Mouse (Mus musculus) ovary, postnatal 10 days (tissue): ENCODE data around the gene Ptgr1.

Experiments used
- DNase-seq: peaks from one replicate; pipeline ENCODE4 v3.0.0; 2022; ENCODE audit warnings: low spot score

The Ptgr1 gene

DNA sequence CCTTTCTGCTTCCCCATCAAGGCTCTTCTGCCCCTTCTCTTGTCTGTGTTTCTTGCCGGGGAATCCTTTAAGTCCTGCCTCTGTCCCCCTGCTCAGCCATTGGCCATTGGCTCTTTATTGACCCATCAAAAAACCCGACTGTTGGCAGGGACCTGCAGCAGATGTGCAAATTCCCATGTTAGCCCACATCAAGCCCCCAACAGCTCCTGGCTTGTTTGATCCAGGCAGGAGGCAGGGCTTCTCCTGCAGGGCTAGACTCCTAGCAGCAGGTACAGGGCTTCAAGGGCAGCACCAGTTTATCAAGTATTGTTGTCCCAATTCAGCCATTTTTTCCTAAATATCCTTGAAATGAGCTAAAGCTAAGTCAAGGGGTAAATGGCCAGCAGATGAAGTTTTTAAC lies 60.8 kb downstream of the Ptgr1 start:
- no peak for DNase-seq

DNA sequence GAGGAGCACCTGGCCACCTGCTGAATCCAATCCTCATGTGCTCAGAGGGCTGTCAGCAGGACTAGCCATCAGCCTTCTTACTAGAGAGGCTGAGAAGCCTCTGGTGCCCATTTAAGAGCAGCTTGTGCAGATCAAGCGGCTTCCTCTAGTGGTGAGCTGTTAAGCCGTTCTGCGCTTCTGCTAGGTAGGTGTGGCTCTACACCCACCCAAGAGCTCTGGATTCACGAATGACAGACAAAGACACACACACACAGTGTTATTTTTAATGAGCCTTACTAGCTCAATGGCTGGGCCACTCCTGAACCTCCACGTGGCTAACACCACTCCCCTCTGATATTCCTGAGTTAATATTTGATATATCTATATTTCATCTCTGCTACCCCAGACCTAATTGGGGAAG lies 61.3 kb downstream of the Ptgr1 start:
- DNase-seq = no peak

DNA sequence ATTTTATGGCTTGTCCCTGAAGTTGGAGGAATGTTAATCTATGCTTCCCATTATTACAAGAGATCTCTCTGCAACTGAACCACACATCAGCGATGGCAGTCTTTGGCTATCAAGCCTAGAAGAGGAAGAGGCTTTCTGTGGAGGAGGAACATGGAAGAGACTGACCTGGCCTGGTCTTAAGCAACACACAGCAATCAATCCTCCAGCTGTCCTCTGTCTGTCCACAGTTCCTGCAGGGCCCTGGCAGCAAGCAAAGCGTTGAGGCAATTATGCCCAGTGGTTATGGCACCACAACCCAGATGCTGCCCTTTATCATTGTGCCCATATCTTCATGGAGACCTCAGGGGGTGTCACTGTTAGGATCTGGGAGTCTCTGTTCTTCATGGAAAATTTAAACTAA lies 63.0 kb downstream of the Ptgr1 start:
- no peak for DNase-seq
